Mouse (Mus musculus) thymus, postnatal 0 days (tissue): ENCODE results near the gene Gm44596. TPM values are rescaled to one million over a fixed set of nuclear protein-coding genes. Genes with fewer than 3 reads are reported as not detected.

Source experiments
- DNase-seq: peaks from one replicate; pipeline ENCODE4 v3.0.0-alpha.2; 2015; ENCODE audit warnings: low spot score
- polyA plus RNA-seq: library from polyadenylated mRNA; unstranded; fragments of >200 nt; fragmentation: Nextera tagmentation; extraction: Ambion mirVana; gene quantifications from 2 replicates; pipeline ENCODE4 v1.2.1, GENCODE M21; 2015

Gene Gm44596
- polyA plus RNA-seq, 1 experiment from 2014 or later: not detected

GRCm38 (mm10) chr6:128429300-128429699 lies 54.0 kb downstream of the Gm44596 start:
- DNase-seq: no peak

DNA sequence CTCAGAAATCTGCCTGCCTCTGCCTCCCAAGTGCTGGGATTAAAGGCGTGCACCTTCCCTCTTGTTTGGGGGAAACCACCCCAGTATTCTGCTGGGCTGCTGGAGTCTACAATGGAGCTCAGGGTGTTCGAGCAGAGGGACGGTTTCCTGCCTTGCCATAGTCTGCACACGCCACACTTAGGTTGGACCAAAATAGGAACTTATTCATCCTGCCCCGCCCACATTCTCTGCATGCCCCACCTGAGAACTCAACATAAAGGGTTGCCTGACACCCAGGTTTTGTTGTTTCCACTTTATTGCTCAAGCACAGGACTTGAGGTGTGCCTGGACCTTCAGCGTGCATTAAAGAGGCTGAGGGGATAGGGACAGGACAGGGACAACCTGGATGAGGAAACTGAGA lies 54.5 kb downstream of the Gm44596 start:
- DNase-seq: no peak

- no peak for DNase-seq
These were observed 57.1 kb downstream of the Gm44596 start for GRCm38 (mm10) chr6:128432356-128432915.

- no peak for DNase-seq
These were observed 58.3 kb downstream of the Gm44596 start for GRCm38 (mm10) chr6:128433566-128433965.

- DNase-seq: no peak
These were observed 60.2 kb downstream of the Gm44596 start for GRCm38 (mm10) chr6:128435474-128435873.

DNA sequence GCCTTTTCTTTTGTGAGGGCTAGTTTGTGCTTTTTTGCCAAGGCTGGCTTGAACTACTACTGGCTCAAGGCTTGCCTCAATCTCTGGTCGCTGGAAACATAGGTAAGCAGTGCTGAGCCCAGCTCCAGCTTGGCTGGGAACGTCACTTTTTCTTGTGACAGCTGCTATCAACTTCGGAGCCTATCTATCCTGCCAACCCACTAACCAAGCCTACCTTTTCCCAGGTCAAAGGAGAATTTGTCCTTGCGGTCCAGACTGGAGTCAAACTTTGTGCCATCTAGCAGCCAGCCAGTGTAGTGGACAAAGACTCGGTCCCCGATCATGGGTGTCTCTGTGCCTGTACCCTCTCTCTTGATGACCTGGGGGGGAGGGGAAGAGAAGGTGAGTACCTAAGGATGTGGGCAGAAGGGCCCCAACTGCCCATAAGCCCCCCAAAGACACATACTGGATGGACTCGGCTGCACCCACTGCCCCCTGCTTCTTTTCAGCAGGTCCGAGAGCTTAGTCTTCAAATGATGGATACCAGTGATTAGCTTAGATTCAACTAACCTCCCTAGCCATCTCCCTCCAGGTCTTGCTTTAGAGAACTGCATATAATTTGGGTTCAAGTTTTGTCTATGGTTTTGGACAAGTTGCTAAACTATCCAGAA lies 61.2 kb downstream of the Gm44596 start:
- DNase-seq: no peak

DNA sequence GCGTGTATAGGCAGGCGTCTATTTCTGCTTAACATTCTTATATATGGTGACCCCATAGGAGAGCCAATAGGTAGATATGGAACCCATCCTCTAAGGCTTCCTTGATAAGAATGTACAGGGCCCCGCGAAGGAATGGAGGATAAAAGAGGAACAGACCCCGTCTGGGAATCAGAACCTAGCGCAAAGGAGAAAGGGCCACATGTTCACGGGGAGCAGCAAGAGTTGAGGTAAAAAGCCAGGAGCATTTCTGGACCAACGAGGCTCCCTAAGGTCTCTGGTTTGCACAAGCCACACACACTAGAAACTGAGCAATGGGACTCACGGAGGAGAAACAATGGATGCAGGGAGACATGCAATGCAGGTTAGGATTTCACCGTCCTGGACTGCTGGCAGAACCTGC lies 62.0 kb downstream of the Gm44596 start:
- DNase-seq: no peak

DNA sequence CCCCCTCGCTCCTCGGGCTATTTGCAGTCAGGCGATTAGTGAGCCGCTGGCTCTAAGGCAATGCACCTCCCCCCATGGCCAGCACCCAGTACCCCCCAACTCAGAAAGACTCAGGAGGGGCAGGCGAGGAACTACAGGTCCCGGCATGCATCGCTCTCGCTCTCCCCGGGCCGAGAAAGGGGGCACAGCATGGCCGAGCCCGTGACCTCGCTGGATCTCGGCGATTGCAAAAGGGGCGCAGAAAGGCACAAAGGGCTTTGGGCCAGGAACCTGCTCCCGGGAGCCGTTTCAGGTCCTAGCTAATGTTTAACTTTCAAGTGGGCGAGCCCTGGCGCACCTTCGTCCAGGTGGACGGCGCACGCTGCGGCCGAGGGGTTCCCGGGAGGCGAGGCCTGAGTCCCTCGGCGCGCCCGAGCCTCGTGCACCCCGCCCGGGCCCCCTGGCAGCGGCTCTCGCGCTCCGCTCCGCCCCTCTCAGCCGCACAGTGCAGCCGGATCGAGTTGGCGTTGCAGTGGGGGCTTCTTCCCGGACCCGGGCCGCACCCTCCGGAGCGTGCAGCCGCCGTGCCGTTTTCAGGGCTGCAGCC lies 62.5 kb downstream of the Gm44596 start:
- peak; percentile 66 for DNase-seq

- peak; percentile 91 for DNase-seq
These were observed 63.1 kb downstream of the Gm44596 start, which contains the start of gene Fkbp4 for GRCm38 (mm10) chr6:128438317-128438870. Gene Fkbp4, minus strand, starts transcription at chr6:128438677.

DNA sequence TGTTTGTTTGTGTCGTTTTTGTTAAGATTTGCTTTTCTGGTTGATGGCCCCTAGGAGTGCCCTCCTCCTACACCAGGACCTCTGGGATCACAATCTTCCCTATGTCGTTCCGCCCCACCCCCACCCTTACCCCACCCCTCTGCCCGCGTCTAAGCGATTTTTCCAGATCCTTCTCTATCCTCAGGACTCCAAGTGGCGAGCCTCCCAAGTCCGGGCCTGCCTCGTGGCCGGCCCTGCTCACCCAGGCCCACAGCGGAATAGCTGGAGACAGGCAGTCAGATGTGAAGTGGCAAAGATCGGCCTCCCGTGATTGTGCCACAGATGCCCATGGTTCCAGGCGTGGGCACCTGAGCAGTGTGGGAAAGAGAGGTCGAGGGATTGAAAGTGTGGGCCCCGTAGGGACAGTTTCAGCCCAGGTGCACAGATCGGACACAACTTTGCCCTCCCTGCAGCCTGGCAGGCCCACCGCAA lies 63.6 kb downstream of the Gm44596 start:
- DNase-seq: no peak

- DNase-seq: no peak
These were observed 64.9 kb downstream of the Gm44596 start for GRCm38 (mm10) chr6:128440238-128440637.

DNA sequence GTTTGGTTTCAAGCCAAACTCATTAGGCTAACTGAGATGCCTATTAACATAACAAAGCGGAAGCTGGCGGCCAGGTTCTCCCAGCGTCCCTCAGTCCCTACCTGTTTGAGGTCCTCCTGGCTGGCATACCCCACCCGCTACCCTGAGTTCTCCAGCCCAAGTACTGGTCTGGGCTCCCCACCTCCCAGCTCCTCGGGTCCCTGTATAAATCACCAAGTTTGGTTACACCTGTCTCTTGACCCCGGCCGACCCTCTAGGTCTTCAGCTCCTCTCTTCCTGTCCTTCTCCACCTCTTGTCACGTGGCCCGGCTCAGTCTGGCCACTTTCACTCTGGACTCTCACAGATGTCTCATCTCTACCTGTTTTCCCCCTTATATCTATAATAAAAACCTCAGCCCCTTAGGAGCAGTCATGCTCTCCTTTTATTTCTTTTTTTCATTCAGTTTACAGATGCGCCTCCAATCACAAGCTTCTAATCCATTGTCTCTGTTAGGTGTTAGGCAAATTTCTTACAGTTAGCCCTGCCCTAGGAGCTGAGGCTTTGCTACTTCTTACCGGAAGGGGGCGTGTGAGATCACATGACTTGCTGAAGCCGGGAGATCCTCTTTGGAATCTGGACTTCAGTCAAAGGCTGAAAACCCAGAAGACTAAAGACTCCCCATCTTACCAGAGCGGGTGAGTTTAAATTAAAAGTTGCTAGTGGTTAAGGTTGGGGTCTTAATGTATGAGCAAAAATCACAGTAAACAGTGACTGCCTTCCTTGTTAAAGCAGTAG lies 70.6 kb downstream of the Gm44596 start:
- peak; percentile 54 for DNase-seq

GRCm38 (mm10) chr6:128447063-128447462 lies 71.8 kb downstream of the Gm44596 start:
- DNase-seq: no peak

GRCm38 (mm10) chr6:128455835-128456605 lies 80.7 kb downstream of the Gm44596 start:
- DNase-seq: no peak

Other genes starting within 250 kb of the Gm44596 start
- 28.2 and 28.6 TPM in 2 replicates for gene Tspan9, start 231.9 kb upstream of the Gm44596 start, polyA plus RNA-seq
- 0.19 and 0.36 TPM in 2 replicates for gene Tead4, start 74.7 kb upstream of the Gm44596 start, polyA plus RNA-seq
- 12.2 and 13.4 TPM in 2 replicates for gene Tulp3, start 19.7 kb upstream of the Gm44596 start, polyA plus RNA-seq
- 133 and 144 TPM in 2 replicates for gene Rhno1, start 12.6 kb upstream of the Gm44596 start, polyA plus RNA-seq
- gene Foxm1, start 12.5 kb upstream of the Gm44596 start, polyA plus RNA-seq: 22.0 and 23.9 TPM in 2 replicates
- gene Tex52, start within 50 bp of the Gm44596 start, polyA plus RNA-seq: 0.26 and 0.57 TPM in 2 replicates
- gene Nrip2, start 23.8 kb downstream of the Gm44596 start, polyA plus RNA-seq: 4.8 and 5.6 TPM in 2 replicates
- 20.2 and 23.0 TPM in 2 replicates for gene Itfg2, start 49.4 kb downstream of the Gm44596 start, polyA plus RNA-seq
- gene Fkbp4, start 63.2 kb downstream of the Gm44596 start, polyA plus RNA-seq: 213 and 261 TPM in 2 replicates
- not detected in 2 replicates for gene Pzp, start 151.2 kb downstream of the Gm44596 start, polyA plus RNA-seq
- gene A2ml1, start 206.1 kb downstream of the Gm44596 start, polyA plus RNA-seq: 0.84 and 0.94 TPM in 2 replicates
- gene Klrb1a, start 248.0 kb downstream of the Gm44596 start, polyA plus RNA-seq: 1.1 and 1.5 TPM in 2 replicates